Mouse (Mus musculus) gastrocnemius, adult 8-10 months (tissue): ENCODE data around the gene Olfr464. TPM values are rescaled to one million over a fixed set of nuclear protein-coding genes. Genes with fewer than 3 reads are reported as not detected.
"Not testable (repeated sequence)": the region's sequence is repeated elsewhere in the genome, so short reads cannot be mapped to it uniquely, and the experiment has no call there.

Source experiments
- DNase-seq, 2 experiments: peaks; one replicate each; pipeline ENCODE4 v3.0.0; 2022; ENCODE audit warnings: low spot score in 2 of 2
- total RNA-seq, 4 experiments: library from RNA; stranded (reverse); gene quantifications; 2 replicates each; pipeline ENCODE4 v1.2.4; 2022

Gene Olfr464
- total RNA-seq, 4 experiments from 2014 or later = not detected

GRCm38 (mm10) chr11:87866891-87867290, 53.9 kb downstream of the Olfr464 start:
- not testable (repeated sequence) for DNase-seq

Other genes with a start within 250 kb of the Olfr464 start
- 10 to 100 TPM; 33.6 to 41.0 (median 36.9) TPM for gene Supt4a, start 183.4 kb downstream of the Olfr464 start, total RNA-seq
- gene Tspoap1, start 160.4 kb downstream of the Olfr464 start, total RNA-seq = not detected
- not detected for gene Mpo, start 127.4 kb downstream of the Olfr464 start, total RNA-seq
- gene Lpo, start 92.7 kb downstream of the Olfr464 start, total RNA-seq = not detected
- gene Mks1, start 67.8 kb downstream of the Olfr464 start, total RNA-seq = 1 to 10 TPM; 1.3 to 3.0 (median 1.6) TPM
- gene Epx, start 45.4 kb downstream of the Olfr464 start, total RNA-seq = not detected
- not detected for gene Olfr462, start 28.7 kb downstream of the Olfr464 start, total RNA-seq
- gene Olfr463, start 23.6 kb downstream of the Olfr464 start, total RNA-seq = not detected
- gene Dynll2, start 66.6 kb upstream of the Olfr464 start, total RNA-seq = 100 to 1,000 TPM; 201 to 320 (median 253) TPM
- 10 to 100 TPM; 52.7 to 62.4 (median 59.0) TPM for gene Srsf1, start 126.4 kb upstream of the Olfr464 start, total RNA-seq
- 100 to 1,000 TPM in 1 of 4 experiments, 10 to 100 TPM in 3; 98.6 to 102 (median 98.9) TPM for gene Vezf1, start 147.3 kb upstream of the Olfr464 start, total RNA-seq
- 100 to 1,000 TPM; 108 to 156 (median 116) TPM for gene Cuedc1, start 177.1 kb upstream of the Olfr464 start, total RNA-seq